Mouse (Mus musculus) cerebellum, adult 2 months (tissue): ENCODE data around the gene Sprr2b.
"Not testable (repeated sequence)": the region's sequence is repeated elsewhere in the genome, so short reads cannot be mapped to it uniquely, and the experiment has no call there.

Source experiments
- CTCF ChIP-seq: fragments of 200-500 bp; IDR thresholded peaks from 2 replicates; pipeline ENCODE4 v1.5.1; 2011; ENCODE audit warnings: low read depth, mild to moderate bottlenecking, control low read depth, low read length, moderate library complexity, borderline replicate concordance; ENCODE audit not compliant: insufficient read depth
- POLR2A ChIP-seq: fragments of 200-500 bp; IDR thresholded peaks from 2 replicates; pipeline ENCODE4 v1.6.1; 2011; ENCODE audit warnings: low read length, control low read depth, borderline replicate concordance; ENCODE audit not compliant: insufficient read depth

GRCm38 (mm10) chr3:92273504-92273903 lies 42.9 kb upstream of the Sprr2b start:
- not testable (repeated sequence) for TF ChIP-seq CTCF, POLR2A
